Mouse (Mus musculus) spleen, adult 2 months (tissue): ENCODE measurements around the gene Atad2b.

Experiments used
- CTCF ChIP-seq: fragments of 200-500 bp; IDR thresholded peaks from 2 replicates; pipeline ENCODE4 v1.5.1; 2011; ENCODE audit warnings: mild to moderate bottlenecking, inconsistent platforms; ENCODE audit not compliant: insufficient read depth, insufficient read length, insufficient replicate concordance; ENCODE audit errors: extremely low read depth
- POLR2A ChIP-seq: fragments of 200-500 bp; IDR thresholded peaks from 2 replicates; pipeline ENCODE4 v1.6.1; 2011; ENCODE audit warnings: low read depth, low read length, inconsistent platforms

DNA sequence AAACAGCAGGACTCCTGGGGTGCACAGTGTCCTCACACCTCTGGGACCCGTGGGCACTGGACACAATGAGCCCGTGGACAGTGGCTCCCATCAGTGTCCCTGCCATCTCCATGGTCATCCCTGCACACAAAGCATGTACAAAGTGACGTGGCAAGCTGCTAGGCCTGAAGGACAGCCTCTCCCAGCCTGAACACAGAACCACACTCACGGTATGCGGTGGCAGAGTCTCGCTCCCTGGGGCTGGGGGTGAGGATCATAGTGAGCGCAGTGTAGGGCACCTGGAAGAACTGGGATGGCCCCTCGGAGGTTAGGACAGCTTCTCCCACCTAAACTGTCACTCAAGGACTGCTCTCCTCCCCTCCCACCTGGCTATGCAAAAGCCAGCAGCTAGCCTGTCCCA is 48.2 kb upstream of the Atad2b start:
- TF ChIP-seq CTCF (no peak), POLR2A (no peak)
